10 mouse cellular contexts compared by ENCODE assay signal in genomic region chr1:134182025-134182424, GRCm38 (mm10). TPM values are rescaled to one million over a fixed set of nuclear protein-coding genes. Genes with fewer than 3 reads are reported as not detected.
DNase-seq lines count a peak whose midpoint lies in the region; ATAC-seq lines count a peak whose summit lies in the region.
"Had no signal": no experiment of that assay in that cellular context is flagged by ENCODE, and none has a peak within 500 bp of the region (broad histone marks: within the 10 kb centered on the region; RNA-seq: fewer than 3 reads in every experiment).

Gene Chil1 (plus strand): TSS chr1:134182176.

- no peak within 1 kb of the TSS for H3K4me3 ChIP-seq in forebrain, embryonic 15.5 days
- H3K4me3 ChIP-seq in intestine, embryonic 16.5 days (ENCODE audit: low read length): no peak within 1 kb of the TSS
- H3K4me3 ChIP-seq: hindbrain, embryonic 15.5 days; liver, embryonic 13.5 days had no signal

- no peak within 1 kb of the TSS for H3K9ac ChIP-seq in forebrain, embryonic 15.5 days (replicated peaks)
- H3K9ac ChIP-seq in intestine, embryonic 16.5 days (ENCODE audit: low read depth, low read length): no peak within 1 kb of the TSS
- H3K9ac ChIP-seq: hindbrain, embryonic 15.5 days; liver, embryonic 13.5 days had no signal

- H3K4me1 ChIP-seq in forebrain, embryonic 15.5 days: peaks cover 16% of the 10 kb centered on the region
- no peaks in the 10 kb centered on the region for H3K4me1 ChIP-seq in intestine, embryonic 16.5 days (ENCODE audit: control insufficient read depth, insufficient read depth, low read length)

- H3K27me3 ChIP-seq in forebrain, embryonic 15.5 days: no peaks in the 10 kb centered on the region
- H3K27me3 ChIP-seq in intestine, embryonic 16.5 days (replicated peaks; ENCODE audit: control insufficient read depth, insufficient read depth, low read length): no peaks in the 10 kb centered on the region
- H3K27me3 ChIP-seq: hindbrain, embryonic 15.5 days had no signal

- no peaks in the 10 kb centered on the region for H3K9me3 ChIP-seq in forebrain, embryonic 15.5 days
- no peaks in the 10 kb centered on the region for H3K9me3 ChIP-seq in intestine, embryonic 16.5 days (ENCODE audit: control insufficient read depth, low read length)
- H3K9me3 ChIP-seq: hindbrain, embryonic 15.5 days; liver, embryonic 13.5 days had no signal

- H3K27ac ChIP-seq in forebrain, embryonic 15.5 days (replicated peaks): no peak within 1 kb of the TSS
- H3K27ac ChIP-seq in intestine, embryonic 16.5 days (ENCODE audit: low read length): no peak within 1 kb of the TSS
- H3K27ac ChIP-seq: hindbrain, embryonic 15.5 days; liver, embryonic 13.5 days had no signal

- no peak within 1 kb of the TSS for H3K4me2 ChIP-seq in forebrain, embryonic 15.5 days (replicated peaks)
- no peak within 1 kb of the TSS for H3K4me2 ChIP-seq in intestine, embryonic 16.5 days (ENCODE audit: low read depth, low read length)
- H3K4me2 ChIP-seq: hindbrain, embryonic 15.5 days; liver, embryonic 13.5 days had no signal

- peak; percentile 78 for ATAC-seq in frontal cortex, adult (ENCODE audit: low TSS enrichment)
- ATAC-seq in forebrain, embryonic 15.5 days (replicated peaks): peak; percentile 53; the same call in 1 of the 2 replicates
- no peak for ATAC-seq in intestine, embryonic 16.5 days
- no peak for ATAC-seq in monocyte, adult 5-6 weeks (replicated peaks; ENCODE audit: insufficient number of reproducible peaks, low FRiP score, low TSS enrichment, poor library complexity, severe bottlenecking)

- intact Hi-C loops in left cerebral cortex, postnatal 10 days (cut with DNase I): no loop called here

- 36% methylated on average over 4 of the region's 4 CpGs for WGBS in forebrain, embryonic 15.5 days
- whole genome bisulfite sequencing in intestine, embryonic 16.5 days: 54% methylated on average over 4 of the region's 4 CpGs

- DNase-seq in frontal cortex, postnatal 14 days (ENCODE audit: low spot score in 2 of 2): no peak
- no peak for DNase-seq in left cerebral cortex, adult 8-10 months (ENCODE audit: low spot score in 2 of 2)
- DNase-seq in left cerebral cortex, postnatal 10 days (ENCODE audit: extremely low spot score in 1 of 2, low spot score in 2 of 2): no peak
- peak; percentile 55 to 74 for DNase-seq in lung, postnatal 4 days
- DNase-seq: liver, embryonic 13.5 days had no signal

- no peaks in the 10 kb centered on the region for H3K36me3 ChIP-seq in forebrain, embryonic 15.5 days
- H3K36me3 ChIP-seq in intestine, embryonic 16.5 days (ENCODE audit: control insufficient read depth, insufficient read depth, low read length): no peaks in the 10 kb centered on the region
- H3K36me3 ChIP-seq: hindbrain, embryonic 15.5 days; liver, embryonic 13.5 days had no signal

RNA-seq across cellular contexts. Expression of gene Chil1, which starts in this region (rescaled TPM):
- total RNA-seq in left cerebral cortex, adult 8-10 months (2022): 10 to 100 TPM; 15.8 to 28.9 (median 21.5) TPM
- 1 to 10 TPM; 5.0 to 5.9 TPM for total RNA-seq in left cerebral cortex, postnatal 10 days (2021)
- 3.2 and 3.7 TPM in 2 replicates for polyA plus RNA-seq in forebrain, embryonic 15.5 days (2015; fragmentation: Nextera tagmentation; extraction: Ambion mirVana)
- 0.43 and 0.57 TPM in 2 replicates for polyA plus RNA-seq in intestine, embryonic 16.5 days (2015; fragmentation: Nextera tagmentation; extraction: Ambion mirVana)
- 0.48 TPM in 1 of 3 replicates, not detected in the others for total RNA-seq in monocyte, adult 5-6 weeks (2017)

Comparison
In these comparisons a context has a peak if more than half of its experiments do, and no peak if none do; other contexts are left out.
1. ATAC-seq: peak in frontal cortex, adult (single experiment) and forebrain, embryonic 15.5 days (single experiment); none in intestine, embryonic 16.5 days (single experiment) and monocyte, adult 5-6 weeks (single experiment).
2. DNase-seq: peak in lung, postnatal 4 days (2 of 2); none in frontal cortex, postnatal 14 days (0 of 2), left cerebral cortex, adult 8-10 months (0 of 2) and left cerebral cortex, postnatal 10 days (0 of 2).